Mouse (Mus musculus): Measurements from ENCODE around the gene Ndc1.

- TF ChIP-seq CTCF (IDR thresholded peaks at IDR 0.05; ENCODE audit: control insufficient read depth, insufficient read depth, low read length) (no peak), POLR2A (IDR thresholded peaks at IDR 0.05; ENCODE audit: borderline replicate concordance, control insufficient read depth, low read depth, low read length) (no peak)
These were observed 14.0 kb upstream of the Ndc1 start for GRCm38 (mm10) chr4:107353612-107354011.
